Mouse (Mus musculus) stomach, embryonic 15.5 days (tissue): ENCODE data around the gene Olfr1312. TPM values are rescaled to one million over a fixed set of nuclear protein-coding genes. Genes with fewer than 3 reads are reported as not detected.
"Not testable (repeated sequence)": the region's sequence is repeated elsewhere in the genome, so short reads cannot be mapped to it uniquely, and the experiment has no call there.

ENCODE experiments used
- ATAC-seq: fragments of 200-750 bp; cut with Nextera tagmentation; 2 replicates; pipeline ENCODE4 v1.8.0; 2017; ENCODE audit warnings: low read depth, moderate number of reproducible peaks, moderate TSS enrichment; ENCODE audit not compliant: insufficient read depth, low FRiP score
- H3K27ac ChIP-seq: fragments of 300-500 bp; sonication (generic); 2 replicates; pipeline ENCODE4 v1.5.1; 2015; ENCODE audit warnings: mild to moderate bottlenecking, inconsistent platforms
- H3K27me3 ChIP-seq: fragments of 300-500 bp; sonication (generic); replicated peaks from 2 replicates; pipeline ENCODE4 v1.6.1; 2015; ENCODE audit warnings: inconsistent platforms
- H3K36me3 ChIP-seq: fragments of 300-500 bp; sonication (generic); 2 replicates; pipeline ENCODE4 v1.6.1; 2015; ENCODE audit warnings: inconsistent platforms
- H3K4me1 ChIP-seq: fragments of 300-500 bp; sonication (generic); 2 replicates; pipeline ENCODE4 v1.6.1; 2015; ENCODE audit warnings: inconsistent platforms
- H3K4me2 ChIP-seq: fragments of 300-500 bp; sonication (generic); 2 replicates; pipeline ENCODE4 v1.6.1; 2015; ENCODE audit warnings: mild to moderate bottlenecking, inconsistent platforms
- H3K4me3 ChIP-seq: fragments of 300-500 bp; sonication (generic); replicated peaks from 2 replicates; pipeline ENCODE4 v1.5.1; 2015; ENCODE audit warnings: inconsistent platforms
- H3K9ac ChIP-seq: fragments of 300-500 bp; sonication (generic); 2 replicates; pipeline ENCODE4 v1.6.1; 2015; ENCODE audit warnings: inconsistent platforms
- H3K9me3 ChIP-seq: fragments of 300-500 bp; sonication (generic); 2 replicates; pipeline ENCODE4 v1.6.1; 2016; ENCODE audit warnings: inconsistent platforms
- WGBS: fragments of 180-500 bp; shearing (Covaris S2); methylation state at CpG from one replicate; pipeline ENCODE4 v1.1.7; 2015; 5-methylcytosine and 5-hydroxymethylcytosine counted together
- polyA plus RNA-seq: library from polyadenylated mRNA; unstranded; fragments of >200 nt; fragmentation: Nextera tagmentation; extraction: Ambion mirVana; gene quantifications from 2 replicates; pipeline ENCODE4 v1.2.1, GENCODE M21; 2015

Olfr1312 gene
- not detected in 2 replicates for polyA plus RNA-seq

- WGBS = 30% methylated on average over 1 of the region's 1 CpGs
- Histone ChIP-seq H3K4me1 (no peaks in the 10 kb centered on the region), H3K27me3 (no peaks in the 10 kb centered on the region), H3K27ac (no peak within 1 kb of the TSS), H3K9me3 (no peaks in the 10 kb centered on the region), H3K9ac (no peak within 1 kb of the TSS), H3K4me3 (no peak within 1 kb of the TSS), H3K4me2 (no peak within 1 kb of the TSS), H3K36me3 (no peaks in the 10 kb centered on the region)
- ATAC-seq = no peak
Observed at GRCm38 (mm10) chr2:112050138-112050537, at the start of gene Olfr1312. Gene Olfr1312, minus strand, starts transcription at chr2:112050238.

GRCm38 (mm10) chr2:112096681-112097080, 46.6 kb upstream of the Olfr1312 start, which contains the start of gene Olfr1314:
Gene Olfr1314, minus strand, starts transcription at chr2:112096781.
- no peak for ATAC-seq
- Histone ChIP-seq H3K4me1 (no peaks in the 10 kb centered on the region), H3K4me3 (no peak within 1 kb of the TSS), H3K4me2 (no peak within 1 kb of the TSS), H3K27me3 (no peaks in the 10 kb centered on the region), H3K9ac (no peak within 1 kb of the TSS), H3K27ac (no peak within 1 kb of the TSS), H3K9me3 (no peaks in the 10 kb centered on the region), H3K36me3 (no peaks in the 10 kb centered on the region)

GRCm38 (mm10) chr2:112077743-112078142, 27.7 kb upstream of the Olfr1312 start, which contains the start of gene Olfr1313:
Gene Olfr1313, minus strand, starts transcription at chr2:112077843.
- Histone ChIP-seq H3K4me3 (no peak within 1 kb of the TSS), H3K27ac (no peak within 1 kb of the TSS), H3K27me3 (no peaks in the 10 kb centered on the region), H3K36me3 (no peaks in the 10 kb centered on the region), H3K4me1 (no peaks in the 10 kb centered on the region), H3K9ac (no peak within 1 kb of the TSS), H3K4me2 (no peak within 1 kb of the TSS), H3K9me3 (no peaks in the 10 kb centered on the region)
- ATAC-seq = no peak

- not testable (repeated sequence) for H3K9me3 ChIP-seq, ATAC-seq, H3K27me3 ChIP-seq, H3K4me2 ChIP-seq, H3K27ac ChIP-seq, H3K4me1 ChIP-seq, H3K9ac ChIP-seq, H3K4me3 ChIP-seq, H3K36me3 ChIP-seq
- 33% methylated on average over 6 of the region's 6 CpGs for WGBS
Observed at GRCm38 (mm10) chr2:112026971-112027370, 23.1 kb downstream of the Olfr1312 start.

- Histone ChIP-seq H3K36me3 (no peaks in the 10 kb centered on the region), H3K27me3 (no peaks in the 10 kb centered on the region), H3K9ac (no peak within 1 kb of the TSS), H3K4me2 (no peak within 1 kb of the TSS), H3K4me3 (no peak within 1 kb of the TSS), H3K4me1 (no peaks in the 10 kb centered on the region), H3K9me3 (no peaks in the 10 kb centered on the region), H3K27ac (no peak within 1 kb of the TSS)
- no peak for ATAC-seq
- WGBS = 86% methylated on average over 2 of the region's 2 CpGs
Observed at GRCm38 (mm10) chr2:112024312-112024711, 25.7 kb downstream of the Olfr1312 start, which contains the start of gene Olfr1311. Gene Olfr1311, minus strand, starts transcription at chr2:112024412.

- H3K4me1 ChIP-seq = no peaks in the 10 kb centered on the region
- ATAC-seq = no peak
- H3K27me3 ChIP-seq = no peaks in the 10 kb centered on the region
- H3K27ac ChIP-seq = no peak overlapping the region
- no peaks in the 10 kb centered on the region for H3K36me3 ChIP-seq
- 72% methylated on average over 3 of the region's 3 CpGs for WGBS
- no peak overlapping the region for H3K9ac ChIP-seq
- H3K4me3 ChIP-seq = no peak overlapping the region
- H3K9me3 ChIP-seq = no peaks in the 10 kb centered on the region
- H3K4me2 ChIP-seq = no peak overlapping the region
Observed at GRCm38 (mm10) chr2:112014900-112015299, 35.1 kb downstream of the Olfr1312 start.

GRCm38 (mm10) chr2:112012608-112013007, 37.4 kb downstream of the Olfr1312 start, which contains the start of gene Olfr1310:
Gene Olfr1310, minus strand, starts transcription at chr2:112012708.
- Histone ChIP-seq H3K4me3 (no peak within 1 kb of the TSS), H3K9ac (no peak within 1 kb of the TSS), H3K27ac (no peak within 1 kb of the TSS), H3K27me3 (no peaks in the 10 kb centered on the region), H3K36me3 (no peaks in the 10 kb centered on the region), H3K4me2 (no peak within 1 kb of the TSS), H3K9me3 (no peaks in the 10 kb centered on the region), H3K4me1 (no peaks in the 10 kb centered on the region)
- no peak for ATAC-seq

- no peaks in the 10 kb centered on the region for H3K4me1 ChIP-seq
- no peak within 1 kb of the TSS for H3K27ac ChIP-seq
- WGBS = 67% methylated on average over 1 of the region's 1 CpGs
- H3K36me3 ChIP-seq = no peaks in the 10 kb centered on the region
- no peak within 1 kb of the TSS for H3K4me2 ChIP-seq
- H3K9me3 ChIP-seq = no peaks in the 10 kb centered on the region
- no peak within 1 kb of the TSS for H3K4me3 ChIP-seq
- no peak within 1 kb of the TSS for H3K9ac ChIP-seq
- no peaks in the 10 kb centered on the region for H3K27me3 ChIP-seq
- no peak for ATAC-seq
Observed at GRCm38 (mm10) chr2:111990181-111990580, 59.9 kb downstream of the Olfr1312 start, which contains the start of gene Olfr1309. Gene Olfr1309, minus strand, starts transcription at chr2:111990281.

Other genes starting within 250 kb of the Olfr1312 start
- gene Olfr1303, start 229.9 kb downstream of the Olfr1312 start, polyA plus RNA-seq = not detected in 2 replicates
- gene Olfr1305, start 173.1 kb downstream of the Olfr1312 start, polyA plus RNA-seq = not detected in 2 replicates
- gene Olfr1306, start 134.0 kb downstream of the Olfr1312 start, polyA plus RNA-seq = not detected in 2 replicates
- not detected in 2 replicates for gene Olfr1307, start 100.8 kb downstream of the Olfr1312 start, polyA plus RNA-seq
- not detected in 2 replicates for gene Olfr1308, start 85.3 kb downstream of the Olfr1312 start, polyA plus RNA-seq
- gene Olfr1309, start 60.0 kb downstream of the Olfr1312 start, polyA plus RNA-seq = not detected in 2 replicates
- gene Olfr1310, start 37.5 kb downstream of the Olfr1312 start, polyA plus RNA-seq = not detected in 2 replicates
- gene Olfr1311, start 25.8 kb downstream of the Olfr1312 start, polyA plus RNA-seq = not detected in 2 replicates
- gene Olfr1313, start 27.6 kb upstream of the Olfr1312 start, polyA plus RNA-seq = not detected in 2 replicates
- not detected in 2 replicates for gene Olfr1314, start 46.5 kb upstream of the Olfr1312 start, polyA plus RNA-seq
- not detected in 2 replicates for gene Olfr1315-ps1, start 65.2 kb upstream of the Olfr1312 start, polyA plus RNA-seq
- gene Olfr1316, start 84.7 kb upstream of the Olfr1312 start, polyA plus RNA-seq = not detected in 2 replicates
- gene Olfr1317, start 90.1 kb upstream of the Olfr1312 start, polyA plus RNA-seq = not detected in 2 replicates
- gene Olfr1318, start 104.0 kb upstream of the Olfr1312 start, polyA plus RNA-seq = not detected in 2 replicates
- gene Lpcat4, start 189.2 kb upstream of the Olfr1312 start, polyA plus RNA-seq = 27.0 and 28.0 TPM in 2 replicates
- gene Nutm1, start 209.1 kb upstream of the Olfr1312 start, polyA plus RNA-seq = 0.04 TPM in 1 of 2 replicates, not detected in the other
- gene Nop10, start 211.7 kb upstream of the Olfr1312 start, polyA plus RNA-seq = 213 and 223 TPM in 2 replicates
- gene Slc12a6, start 215.6 kb upstream of the Olfr1312 start, polyA plus RNA-seq = 10.5 and 11.8 TPM in 2 replicates
- not detected in 2 replicates for gene Gm21985, start 216.1 kb upstream of the Olfr1312 start, polyA plus RNA-seq